Mouse (Mus musculus) spleen, postnatal 14 days (tissue): ENCODE data around the gene Olfr122.

Experiments
- DNase-seq, 2 experiments: peaks; one replicate each; pipeline ENCODE4 v3.0.0; 2021 to 2022; ENCODE audit warnings: low spot score in 2 of 2

Gene Olfr122

GRCm38 (mm10) chr17:37768307-37768706, at the start of gene Olfr122:
Olfr122 (plus strand) TSS chr17:37768607.
- DNase-seq, result no peak

- DNase-seq, result no peak
Observed at GRCm38 (mm10) chr17:37721508-37721907, 46.9 kb upstream of the Olfr122 start, which contains the start of gene Olfr120. Olfr120 (plus strand) TSS chr17:37721808.

- no peak for DNase-seq
Observed at GRCm38 (mm10) chr17:37738070-37738469, 30.3 kb upstream of the Olfr122 start.

- DNase-seq, result no peak
Observed at GRCm38 (mm10) chr17:37793229-37793628, 24.8 kb downstream of the Olfr122 start, which contains the start of gene Olfr123. Olfr123 (plus strand) TSS chr17:37793529.

- no peak for DNase-seq
Observed at GRCm38 (mm10) chr17:37799588-37799987, 31.2 kb downstream of the Olfr122 start, which contains the start of gene Olfr124. Olfr124 (plus strand) TSS chr17:37799888.
